Mouse (Mus musculus): ENCODE data around the gene Sf3b2. TPM values are rescaled to one million over a fixed set of nuclear protein-coding genes. Genes with fewer than 3 reads are reported as not detected.

Gene Sf3b2
- 262 and 325 TPM in 2 replicates for total RNA-seq (2017)

GRCm38 (mm10) chr19:5294972-5295735 lies at the start of gene Sf3b2:
Sf3b2 (minus strand) TSS chr19:5295455.
- peak; percentile 96 to 98 for ATAC-seq (replicated peaks in 1 of 2; ENCODE audit: insufficient read depth in 1 of 2, low FRiP score in 2 of 2, low TSS enrichment in 1 of 2, low read depth in 1 of 2, poor library complexity in 2 of 2, severe bottlenecking in 2 of 2)

GRCm38 (mm10) chr19:5341360-5341759 lies 46.1 kb upstream of the Sf3b2 start:
- no peak for ATAC-seq (replicated peaks in 1 of 2; ENCODE audit: insufficient read depth in 1 of 2, low FRiP score in 2 of 2, low TSS enrichment in 1 of 2, low read depth in 1 of 2, poor library complexity in 2 of 2, severe bottlenecking in 2 of 2)

- peak; percentile 67 to 75 for ATAC-seq (replicated peaks in 1 of 2; ENCODE audit: insufficient read depth in 1 of 2, low FRiP score in 2 of 2, low TSS enrichment in 1 of 2, low read depth in 1 of 2, poor library complexity in 2 of 2, severe bottlenecking in 2 of 2)
Observed at GRCm38 (mm10) chr19:5337975-5338374, 42.7 kb upstream of the Sf3b2 start.

DNA sequence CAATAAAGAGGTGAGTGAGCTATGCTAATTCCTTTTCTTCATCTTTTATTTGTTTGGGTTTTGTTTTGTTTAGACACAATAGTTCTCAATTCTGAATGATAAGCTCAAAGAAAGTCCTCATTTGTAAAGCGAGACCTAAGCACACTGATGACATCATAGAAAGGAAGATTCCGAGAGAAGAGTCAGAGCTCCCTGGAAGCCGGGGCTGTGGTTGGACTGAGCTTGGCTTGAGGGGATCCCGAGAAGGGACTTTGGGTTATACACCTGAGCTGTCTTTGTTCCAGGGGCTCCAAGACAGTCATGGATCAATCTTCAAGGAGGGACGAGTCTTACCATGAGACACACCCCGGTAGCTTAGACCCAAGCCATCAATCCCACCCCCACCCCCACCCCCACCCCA lies 40.2 kb upstream of the Sf3b2 start, which contains the start of gene Catsper1:
Catsper1 (plus strand) TSS at position 301 of the 400 bp plus-strand sequence.
- ATAC-seq (replicated peaks in 1 of 2; ENCODE audit: insufficient read depth in 1 of 2, low FRiP score in 2 of 2, low TSS enrichment in 1 of 2, low read depth in 1 of 2, poor library complexity in 2 of 2, severe bottlenecking in 2 of 2), result no peak

DNA sequence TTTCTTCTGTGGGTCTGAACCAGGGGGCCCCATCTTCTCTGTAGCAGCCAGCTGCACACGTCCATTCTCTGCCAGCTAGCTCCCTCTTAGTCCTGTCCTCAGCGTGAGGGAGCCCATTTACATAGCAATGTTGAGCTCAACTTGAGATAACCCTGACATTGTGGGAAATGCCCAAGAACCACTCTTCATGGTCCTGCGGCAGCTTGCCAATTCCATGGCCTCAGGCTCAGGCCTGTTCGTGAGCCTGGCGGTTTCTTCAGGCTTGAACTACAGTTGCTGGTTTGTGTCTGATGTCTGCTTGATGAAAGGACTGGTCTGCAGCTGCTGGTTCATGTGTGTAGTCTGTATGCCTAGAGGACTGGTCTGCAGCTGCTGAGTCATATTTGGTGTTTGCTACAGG lies 39.5 kb upstream of the Sf3b2 start:
- ATAC-seq (replicated peaks in 1 of 2; ENCODE audit: insufficient read depth in 1 of 2, low FRiP score in 2 of 2, low TSS enrichment in 1 of 2, low read depth in 1 of 2, poor library complexity in 2 of 2, severe bottlenecking in 2 of 2), result no peak

DNA sequence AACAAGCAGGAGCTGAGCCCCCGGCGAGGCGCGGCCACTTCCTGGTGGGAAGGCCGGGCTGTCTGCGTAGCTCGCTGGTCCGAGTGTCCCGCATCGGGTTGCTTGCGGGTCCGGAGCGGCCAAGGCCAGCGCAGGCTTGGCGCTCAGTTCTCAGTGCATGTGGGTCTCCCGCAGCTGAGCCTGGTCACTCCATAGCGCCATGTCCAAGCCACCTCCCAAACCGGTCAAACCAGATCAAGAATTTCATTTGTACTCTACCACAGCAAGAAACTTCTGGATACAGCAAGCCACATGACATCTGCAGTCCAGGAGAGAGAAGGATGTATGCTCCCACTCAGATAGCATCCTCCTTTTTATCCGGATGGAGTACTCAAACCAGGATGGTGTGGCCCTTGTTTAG lies 32.7 kb upstream of the Sf3b2 start:
- no peak for ATAC-seq (replicated peaks in 1 of 2; ENCODE audit: insufficient read depth in 1 of 2, low FRiP score in 2 of 2, low TSS enrichment in 1 of 2, low read depth in 1 of 2, poor library complexity in 2 of 2, severe bottlenecking in 2 of 2)

DNA sequence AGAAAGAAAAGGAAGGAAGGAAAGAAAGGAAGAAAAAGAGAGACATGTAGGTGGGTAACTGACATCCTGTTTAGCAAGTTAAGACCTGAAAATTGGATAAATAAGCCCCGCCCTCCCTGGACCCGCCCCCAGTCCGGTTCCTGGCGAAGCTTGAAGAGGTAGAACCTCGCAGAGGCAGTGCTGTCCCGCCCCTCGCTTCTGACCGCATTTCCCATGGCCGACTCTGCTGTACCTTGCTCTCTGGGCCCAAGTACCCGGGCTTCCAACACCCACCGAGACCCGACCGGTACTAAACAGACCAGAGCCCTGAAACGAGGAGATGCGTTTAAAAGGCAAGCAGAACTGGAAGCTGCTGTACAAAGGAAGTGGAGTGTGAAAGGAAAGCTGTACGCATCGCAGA lies 28.5 kb upstream of the Sf3b2 start:
- ATAC-seq (replicated peaks in 1 of 2; ENCODE audit: insufficient read depth in 1 of 2, low FRiP score in 2 of 2, low TSS enrichment in 1 of 2, low read depth in 1 of 2, poor library complexity in 2 of 2, severe bottlenecking in 2 of 2), result peak in 1 of 2 experiments; percentile 53; a peak in 1 of 4 replicates

DNA sequence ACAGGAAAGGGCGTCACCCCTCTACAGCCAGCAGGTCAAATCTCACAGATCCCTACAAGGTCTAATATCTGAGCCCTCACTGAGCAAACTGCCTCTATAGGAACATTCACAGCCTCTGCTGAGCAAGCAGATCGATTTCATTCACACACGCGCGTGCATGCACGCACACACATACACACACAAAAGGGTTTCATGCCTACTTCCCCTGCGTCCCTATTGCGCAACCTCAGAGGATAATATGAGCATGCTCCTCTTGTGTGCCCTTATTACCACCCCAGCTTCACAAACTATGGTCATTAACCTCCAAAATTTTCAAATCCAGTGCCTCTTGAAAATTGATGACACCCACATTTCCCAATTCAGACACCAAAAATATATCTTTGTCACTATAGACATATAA lies 17.9 kb upstream of the Sf3b2 start:
- ATAC-seq (replicated peaks in 1 of 2; ENCODE audit: insufficient read depth in 1 of 2, low FRiP score in 2 of 2, low TSS enrichment in 1 of 2, low read depth in 1 of 2, poor library complexity in 2 of 2, severe bottlenecking in 2 of 2), result no peak

DNA sequence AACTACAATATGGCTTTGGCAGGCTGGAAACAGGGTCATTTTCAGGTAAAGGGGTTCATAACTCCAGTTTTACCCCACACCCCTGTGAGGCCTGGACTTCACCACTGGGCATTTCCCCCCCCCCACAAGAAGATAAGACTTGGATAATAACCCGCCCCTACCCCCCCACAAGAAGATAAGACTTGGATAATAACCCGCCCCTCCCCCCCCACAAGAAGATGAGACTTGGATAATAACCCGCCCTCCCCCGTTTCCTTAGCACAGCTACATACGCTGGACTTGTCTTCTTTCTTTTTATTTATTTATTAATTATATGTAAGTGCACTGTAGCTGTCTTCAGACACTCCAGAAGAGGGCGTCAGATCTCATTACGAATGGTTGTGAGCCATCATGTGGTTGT lies 13.8 kb upstream of the Sf3b2 start:
- ATAC-seq (replicated peaks in 1 of 2; ENCODE audit: insufficient read depth in 1 of 2, low FRiP score in 2 of 2, low TSS enrichment in 1 of 2, low read depth in 1 of 2, poor library complexity in 2 of 2, severe bottlenecking in 2 of 2), result no peak

DNA sequence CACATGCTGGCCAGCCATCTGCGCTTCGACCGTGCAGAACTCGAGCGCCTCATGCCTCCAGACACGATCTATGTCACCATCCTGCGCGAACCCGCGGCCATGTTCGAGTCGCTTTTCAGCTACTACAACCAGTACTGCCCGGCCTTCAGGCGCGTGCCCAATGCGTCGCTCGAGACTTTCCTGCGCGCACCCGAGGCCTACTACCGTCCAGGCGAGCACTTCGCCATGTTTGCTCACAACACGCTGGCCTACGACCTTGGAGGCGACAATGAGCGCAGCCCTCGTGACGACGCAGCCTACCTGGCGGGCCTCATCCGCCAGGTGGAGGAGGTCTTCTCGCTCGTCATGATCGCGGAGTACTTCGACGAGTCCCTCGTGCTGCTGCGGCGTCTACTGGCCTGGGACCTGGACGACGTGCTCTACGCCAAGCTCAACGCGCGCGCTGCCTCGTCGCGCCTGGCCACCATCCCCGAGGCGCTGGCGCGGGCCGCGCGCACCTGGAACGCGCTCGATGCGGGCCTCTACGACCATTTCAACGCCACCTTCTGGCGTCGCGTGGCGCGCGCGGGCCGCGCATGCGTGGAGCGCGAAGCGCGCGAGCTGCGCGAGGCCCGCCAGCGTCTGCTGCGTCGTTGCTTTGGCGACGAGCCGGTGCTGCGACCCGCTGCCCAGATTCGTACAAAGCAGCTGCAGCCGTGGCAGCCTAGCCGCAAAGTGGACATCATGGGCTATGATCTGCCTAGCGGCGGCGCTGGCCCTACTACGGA lies 11.9 kb upstream of the Sf3b2 start:
- ATAC-seq (replicated peaks in 1 of 2; ENCODE audit: insufficient read depth in 1 of 2, low FRiP score in 2 of 2, low TSS enrichment in 1 of 2, low read depth in 1 of 2, poor library complexity in 2 of 2, severe bottlenecking in 2 of 2), result no peak

- ATAC-seq (replicated peaks in 1 of 2; ENCODE audit: insufficient read depth in 1 of 2, low FRiP score in 2 of 2, low TSS enrichment in 1 of 2, low read depth in 1 of 2, poor library complexity in 2 of 2, severe bottlenecking in 2 of 2), result no peak
Observed at GRCm38 (mm10) chr19:5306279-5306678, 11.0 kb upstream of the Sf3b2 start.

- peak; percentile 56 to 88; a peak in 3 of 4 replicates for ATAC-seq (replicated peaks in 1 of 2; ENCODE audit: insufficient read depth in 1 of 2, low FRiP score in 2 of 2, low TSS enrichment in 1 of 2, low read depth in 1 of 2, poor library complexity in 2 of 2, severe bottlenecking in 2 of 2)
Observed at GRCm38 (mm10) chr19:5302455-5302854, 7.2 kb upstream of the Sf3b2 start.

DNA sequence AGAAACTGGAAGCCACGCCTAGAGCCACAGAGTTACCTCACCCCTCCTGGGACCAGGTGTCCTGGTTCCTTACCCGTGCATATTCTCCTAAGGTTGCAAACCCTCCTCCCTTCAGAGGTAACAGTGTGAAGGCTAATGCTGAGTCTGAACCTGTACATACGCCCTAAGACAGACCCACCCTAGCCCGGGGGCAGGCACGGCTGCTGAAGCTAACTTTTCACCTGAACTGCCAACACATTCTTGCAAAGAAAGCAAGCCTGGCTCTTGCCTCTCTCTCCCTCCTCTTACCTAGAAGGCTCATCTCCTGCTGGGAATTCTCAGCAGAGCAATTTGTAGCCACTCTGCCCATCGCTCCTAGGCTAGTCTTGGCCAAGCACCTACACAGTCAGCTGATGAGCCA lies 5.3 kb upstream of the Sf3b2 start:
- ATAC-seq (replicated peaks in 1 of 2; ENCODE audit: insufficient read depth in 1 of 2, low FRiP score in 2 of 2, low TSS enrichment in 1 of 2, low read depth in 1 of 2, poor library complexity in 2 of 2, severe bottlenecking in 2 of 2), result no peak

DNA sequence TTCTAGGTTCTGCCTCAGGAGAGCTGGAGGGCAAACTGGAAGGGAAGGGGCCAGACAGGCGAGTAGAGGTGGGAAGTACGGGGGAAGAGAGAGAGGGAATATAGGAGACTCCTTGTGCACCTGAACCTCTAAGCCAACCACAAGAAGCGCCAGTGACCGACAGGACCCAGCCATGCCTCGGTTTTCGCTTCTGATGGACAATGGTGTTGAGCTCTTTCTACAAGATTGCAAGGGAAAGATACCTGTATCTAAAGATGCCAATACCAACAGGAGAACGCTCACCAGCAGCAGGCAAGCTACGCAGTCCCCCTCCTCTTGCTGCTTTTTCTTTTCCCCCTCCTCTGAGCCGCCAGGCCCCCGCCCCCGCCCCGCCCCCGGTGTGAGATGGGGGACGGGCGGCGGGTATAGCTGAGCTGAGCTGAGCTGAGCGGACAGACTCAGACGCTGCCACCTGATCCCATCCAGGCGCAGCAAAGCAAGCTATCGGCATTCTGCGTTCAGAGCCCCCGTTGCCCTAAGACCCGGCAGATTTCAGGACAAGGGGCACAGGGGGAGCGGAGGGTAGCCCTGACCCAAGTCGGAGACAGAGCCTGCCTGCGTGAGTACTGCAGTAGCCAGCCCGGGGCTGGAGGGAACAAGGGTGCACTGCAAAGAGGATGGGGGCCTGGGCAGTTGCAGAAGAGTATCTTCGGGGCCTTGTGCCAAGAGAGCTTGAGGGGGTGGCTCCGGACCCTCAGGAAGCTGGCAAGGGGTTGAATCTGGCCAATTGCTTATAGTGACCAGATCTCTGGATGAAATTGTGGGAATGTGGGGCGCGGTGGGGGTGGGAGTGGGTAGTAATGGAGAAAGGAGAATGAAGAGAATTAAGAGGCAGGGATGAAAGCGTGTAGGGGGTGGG lies 2.9 kb upstream of the Sf3b2 start, which contains the start of gene Gal3st3:
Gal3st3 (plus strand) TSS at position 429 of the 898 bp plus-strand sequence.
- no peak for ATAC-seq (replicated peaks in 1 of 2; ENCODE audit: insufficient read depth in 1 of 2, low FRiP score in 2 of 2, low TSS enrichment in 1 of 2, low read depth in 1 of 2, poor library complexity in 2 of 2, severe bottlenecking in 2 of 2)

- ATAC-seq (replicated peaks in 1 of 2; ENCODE audit: insufficient read depth in 1 of 2, low FRiP score in 2 of 2, low TSS enrichment in 1 of 2, low read depth in 1 of 2, poor library complexity in 2 of 2, severe bottlenecking in 2 of 2), result no peak
Observed at GRCm38 (mm10) chr19:5296630-5297029, 1.4 kb upstream of the Sf3b2 start.

DNA sequence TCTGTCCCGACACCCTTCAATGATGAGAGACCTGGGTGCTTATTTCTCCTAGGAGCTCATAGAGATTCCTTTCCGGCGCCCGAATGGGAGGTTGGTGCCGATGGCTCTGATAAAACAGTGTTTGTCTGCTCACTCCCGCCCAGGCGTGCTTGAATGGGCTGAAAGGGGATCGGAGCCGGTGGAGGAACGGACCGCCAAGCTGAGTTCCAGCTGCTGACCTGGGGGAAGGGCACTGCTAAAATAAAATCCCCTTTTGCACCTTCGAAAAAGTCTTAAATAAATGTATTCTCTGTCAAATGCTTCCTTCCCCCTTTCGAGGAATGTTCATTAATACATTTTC lies 451 bp upstream of the Sf3b2 start:
- peak in 1 of 2 experiments; percentile 31; a peak in 2 of 4 replicates for ATAC-seq (replicated peaks in 1 of 2; ENCODE audit: insufficient read depth in 1 of 2, low FRiP score in 2 of 2, low TSS enrichment in 1 of 2, low read depth in 1 of 2, poor library complexity in 2 of 2, severe bottlenecking in 2 of 2)

GRCm38 (mm10) chr19:5278381-5278780 lies 16.9 kb downstream of the Sf3b2 start:
- no peak for ATAC-seq (replicated peaks in 1 of 2; ENCODE audit: insufficient read depth in 1 of 2, low FRiP score in 2 of 2, low TSS enrichment in 1 of 2, low read depth in 1 of 2, poor library complexity in 2 of 2, severe bottlenecking in 2 of 2)

DNA sequence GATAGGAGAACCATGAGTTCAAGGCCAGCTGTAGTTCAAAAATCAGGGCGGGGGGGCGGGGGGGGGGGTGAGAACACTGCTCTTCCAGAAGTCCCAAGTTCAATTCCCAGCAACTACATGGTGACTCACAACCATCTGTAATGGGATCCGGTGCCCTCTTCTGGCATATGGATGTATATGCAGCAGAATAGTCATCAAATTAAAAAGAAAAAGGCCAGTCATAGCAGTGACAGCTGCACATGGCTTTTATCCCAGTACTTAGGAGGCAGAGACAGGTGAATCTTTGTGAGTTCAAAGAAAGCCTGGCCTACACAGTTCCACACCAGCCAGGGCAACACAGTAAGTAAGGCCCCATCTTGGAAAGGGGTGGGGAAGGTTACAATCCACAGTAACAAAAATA lies 18.1 kb downstream of the Sf3b2 start:
- ATAC-seq (replicated peaks in 1 of 2; ENCODE audit: insufficient read depth in 1 of 2, low FRiP score in 2 of 2, low TSS enrichment in 1 of 2, low read depth in 1 of 2, poor library complexity in 2 of 2, severe bottlenecking in 2 of 2), result no peak

Measured in hematopoietic stem cell, adult 5-6 weeks (primary cell).